Mouse (Mus musculus) T-helper 2 cell (primary cell): ENCODE data around the gene Tmprss7.

Source experiments
- in situ Hi-C: fragments of 300-600 bp; cut with MboI, MseI; formaldehyde crosslinking; loops from one replicate; pipeline ENCODE4 v1.15.1; 2025; ENCODE audit warnings: high pct_unique_total_duplicates

Tmprss7 gene

GRCm38 (mm10) chr16:45693558-45693957 is at the start of gene Tmprss7:
Tmprss7 (minus strand) TSS chr16:45693658.
- in situ Hi-C loops, result no loop called here

GRCm38 (mm10) chr16:45742615-45743476 is 49.4 kb upstream of the Tmprss7 start, which contains the start of gene Abhd10:
Abhd10 (minus strand) TSS chr16:45742955.
- in situ Hi-C loops, result loop anchor here (10.0 kb wide), 1 partner anchor 272 kb away; the partner anchor contains the start of gene Plcxd2

- in situ Hi-C loops, result no loop called here
Observed at GRCm38 (mm10) chr16:45737880-45738279, 44.4 kb upstream of the Tmprss7 start.

GRCm38 (mm10) chr16:45736724-45737123 is 43.3 kb upstream of the Tmprss7 start:
- in situ Hi-C loops, result no loop called here

- in situ Hi-C loops, result no loop called here
Observed at GRCm38 (mm10) chr16:45729163-45729562, 35.7 kb upstream of the Tmprss7 start.

- in situ Hi-C loops, result no loop called here
Observed at GRCm38 (mm10) chr16:45724742-45725102, 31.3 kb upstream of the Tmprss7 start.

- in situ Hi-C loops, result no loop called here
Observed at GRCm38 (mm10) chr16:45724061-45724741, 30.7 kb upstream of the Tmprss7 start, which contains the start of gene Tagln3. Tagln3 (minus strand) TSS chr16:45724608.

- in situ Hi-C loops, result no loop called here
Observed at GRCm38 (mm10) chr16:45723172-45723901, 29.9 kb upstream of the Tmprss7 start.

- in situ Hi-C loops, result no loop called here
Observed at GRCm38 (mm10) chr16:45722460-45722951, 29.0 kb upstream of the Tmprss7 start.

- in situ Hi-C loops, result no loop called here
Observed at GRCm38 (mm10) chr16:45720022-45720630, 26.7 kb upstream of the Tmprss7 start.

GRCm38 (mm10) chr16:45718296-45718695 is 24.8 kb upstream of the Tmprss7 start:
- in situ Hi-C loops, result no loop called here

- in situ Hi-C loops, result no loop called here
Observed at GRCm38 (mm10) chr16:45714489-45715150, 21.2 kb upstream of the Tmprss7 start.

GRCm38 (mm10) chr16:45713878-45714277 is 20.4 kb upstream of the Tmprss7 start:
- in situ Hi-C loops, result no loop called here

- in situ Hi-C loops, result no loop called here
Observed at GRCm38 (mm10) chr16:45713261-45713660, 19.8 kb upstream of the Tmprss7 start.

- in situ Hi-C loops, result no loop called here
Observed at GRCm38 (mm10) chr16:45711263-45711662, 17.8 kb upstream of the Tmprss7 start.

GRCm38 (mm10) chr16:45699301-45699700 is 5.8 kb upstream of the Tmprss7 start:
- in situ Hi-C loops, result no loop called here

- in situ Hi-C loops, result no loop called here
Observed at GRCm38 (mm10) chr16:45697996-45698395, 4.5 kb upstream of the Tmprss7 start.

GRCm38 (mm10) chr16:45695445-45696160 is 2.1 kb upstream of the Tmprss7 start:
- in situ Hi-C loops, result no loop called here

- in situ Hi-C loops, result no loop called here
Observed at GRCm38 (mm10) chr16:45692851-45693250, 607 bp downstream of the Tmprss7 start.

- in situ Hi-C loops, result no loop called here
Observed at GRCm38 (mm10) chr16:45690178-45690577, 3.3 kb downstream of the Tmprss7 start.
